Mouse (Mus musculus) CH12.LX (cell line): ENCODE data around the gene Ptpn5. TPM values are rescaled to one million over a fixed set of nuclear protein-coding genes. Genes with fewer than 3 reads are reported as not detected.

ENCODE experiments used
- DNase-seq: peaks from one replicate; pipeline ENCODE4 v3.0.0-alpha.2; 2013; ENCODE audit errors: extremely low read depth
- H3K27ac ChIP-seq: 2 replicates; pipeline ENCODE4 v1.5.1; 2012; ENCODE audit warnings: low read depth, mild to moderate bottlenecking, control low read depth, moderate library complexity; ENCODE audit not compliant: insufficient read depth
- H3K27me3 ChIP-seq: replicated peaks from 2 replicates; pipeline ENCODE3; 2012; ENCODE audit warnings: inconsistent platforms
- H3K36me3 ChIP-seq, 2 experiments: replicated peaks in 1 of 2; 2 replicates each; pipeline versions ENCODE3 to v1.6.1; 2012; ENCODE audit warnings: inconsistent platforms in 1 of 2, low read length in 1 of 2, mild to moderate bottlenecking in 1 of 2, mixed read lengths in 1 of 2, moderate library complexity in 1 of 2; ENCODE audit not compliant: control insufficient read depth in 1 of 2, insufficient read depth in 1 of 2
- H3K4me1 ChIP-seq, 2 experiments: 2 replicates each; pipeline ENCODE4 v1.6.1; 2012; ENCODE audit warnings: inconsistent platforms in 1 of 2, moderate library complexity in 1 of 2; ENCODE audit not compliant: insufficient read depth in 2 of 2, control insufficient read depth in 1 of 2
- H3K4me2 ChIP-seq: 2 replicates; pipeline ENCODE4 v1.6.1; 2012; ENCODE audit warnings: low read depth, mild to moderate bottlenecking, control low read depth; ENCODE audit not compliant: poor library complexity, insufficient read depth, severe bottlenecking
- H3K4me3 ChIP-seq, 3 experiments: fragments of 150-350 bp in 1 of 3; sonication (generic) in 1 of 3; replicated peaks in 1 of 3; 2 replicates each; pipeline versions ENCODE3 to v1.5.1; 2011 to 2012; ENCODE audit warnings: low read depth in 2 of 3, low read length in 2 of 3, mild to moderate bottlenecking in 2 of 3, moderate library complexity in 2 of 3, control low read depth in 1 of 3, improper control_type of control experiment in 1 of 3, inconsistent platforms in 1 of 3, mixed read lengths in 1 of 3; ENCODE audit not compliant: poor library complexity in 1 of 3
- H3K79me2 ChIP-seq: replicated peaks from 2 replicates; pipeline ENCODE4 v1.6.1; 2012; ENCODE audit warnings: mild to moderate bottlenecking, moderate library complexity; ENCODE audit not compliant: control insufficient read depth, poor library complexity, insufficient read depth, severe bottlenecking; ENCODE audit errors: extremely low read depth
- H3K9ac ChIP-seq: 2 replicates; pipeline ENCODE4 v1.6.1; 2012; ENCODE audit warnings: low read depth, mild to moderate bottlenecking, control low read depth, moderate library complexity; ENCODE audit not compliant: insufficient read depth
- H3K9me3 ChIP-seq: replicated peaks from 2 replicates; pipeline ENCODE3; 2012; ENCODE audit warnings: low read length, inconsistent platforms, mixed read lengths
- BHLHE40 ChIP-seq: IDR thresholded peaks from 2 replicates; pipeline ENCODE4 v1.6.1; 2011; ENCODE audit warnings: mild to moderate bottlenecking, low read depth, low read length, improper control_type of control experiment
- CHD1 ChIP-seq: IDR thresholded peaks from 2 replicates; pipeline ENCODE4 v1.6.1; 2012; ENCODE audit warnings: low read depth, low read length, improper control_type of control experiment, inconsistent platforms
- CHD2 ChIP-seq: IDR thresholded peaks from 2 replicates; pipeline ENCODE4 v1.6.1; 2011; ENCODE audit warnings: low read length, improper control_type of control experiment
- CTCF ChIP-seq, 2 experiments: IDR thresholded peaks in 1 of 2; conservative IDR thresholded peaks in 1 of 2; 2 replicates each; pipeline ENCODE4 v1.5.1; 2011 to 2012; ENCODE audit warnings: low read depth in 2 of 2, low read length in 2 of 2, improper control_type of control experiment in 1 of 2, inconsistent platforms in 1 of 2, mild to moderate bottlenecking in 1 of 2, moderate library complexity in 1 of 2
- E2F4 ChIP-seq: IDR thresholded peaks from 2 replicates; pipeline ENCODE4 v1.6.1; 2011; ENCODE audit warnings: low read depth, low read length, improper control_type of control experiment; ENCODE audit not compliant: insufficient replicate concordance
- ETS1 ChIP-seq: conservative IDR thresholded peaks from 2 replicates; pipeline ENCODE4 v1.6.1; 2012; ENCODE audit warnings: low read depth, mild to moderate bottlenecking, inconsistent platforms, low read length, improper control_type of control experiment, moderate library complexity
- MAX ChIP-seq: IDR thresholded peaks from 2 replicates; pipeline ENCODE4 v1.6.1; 2011; ENCODE audit warnings: low read length, improper control_type of control experiment
- MAZ ChIP-seq: IDR thresholded peaks from 2 replicates; pipeline ENCODE4 v1.6.1; 2012; ENCODE audit warnings: low read depth, mild to moderate bottlenecking, inconsistent platforms, low read length, improper control_type of control experiment, moderate library complexity
- MEF2A ChIP-seq: IDR thresholded peaks from 2 replicates; pipeline ENCODE4 v1.6.1; 2014; ENCODE audit warnings: low read depth, mild to moderate bottlenecking, inconsistent platforms, low read length, improper control_type of control experiment, borderline replicate concordance
- NELFE ChIP-seq: IDR thresholded peaks from 2 replicates; pipeline ENCODE4 v1.6.1; 2011; ENCODE audit warnings: low read depth, low read length, improper control_type of control experiment
- NRF1 ChIP-seq: IDR thresholded peaks from 2 replicates; pipeline ENCODE4 v1.6.1; 2014; ENCODE audit warnings: low read depth, mild to moderate bottlenecking, inconsistent platforms, low read length, improper control_type of control experiment, moderate library complexity
- SIN3A ChIP-seq: IDR thresholded peaks from 2 replicates; pipeline ENCODE4 v1.6.1; 2012; ENCODE audit warnings: low read length, improper control_type of control experiment, inconsistent platforms
- TBP ChIP-seq: conservative IDR thresholded peaks from 2 replicates; pipeline ENCODE4 v1.6.1; 2011; ENCODE audit warnings: low read depth, low read length, improper control_type of control experiment
- TCF12 ChIP-seq: IDR thresholded peaks from 2 replicates; pipeline ENCODE4 v1.6.1; 2014; ENCODE audit warnings: low read depth, mild to moderate bottlenecking, inconsistent platforms, low read length, improper control_type of control experiment
- USF1 ChIP-seq: IDR thresholded peaks from 2 replicates; pipeline ENCODE4 v1.6.1; 2014; ENCODE audit warnings: low read depth, mild to moderate bottlenecking, inconsistent platforms, low read length, improper control_type of control experiment
- USF2 ChIP-seq: conservative IDR thresholded peaks from 2 replicates; pipeline ENCODE4 v1.6.1; 2011; ENCODE audit warnings: low read depth, low read length, improper control_type of control experiment
- ZC3H11A ChIP-seq: IDR thresholded peaks from 2 replicates; pipeline ENCODE4 v1.6.1; 2012; ENCODE audit warnings: low read depth, mild to moderate bottlenecking, inconsistent platforms, low read length, improper control_type of control experiment
- ZKSCAN1 ChIP-seq: IDR thresholded peaks from 2 replicates; pipeline ENCODE4 v1.6.1; 2012; ENCODE audit warnings: low read depth, inconsistent platforms, low read length, improper control_type of control experiment, borderline replicate concordance
- dilution Hi-C: fragments of 300-500 bp; cut with MboI; formaldehyde crosslinking; loops from 2 replicates; pipeline ENCODE4 v1.14.3; 2020; ENCODE audit warnings: low sequenced_read_pairs; ENCODE audit not compliant: extremely low pct_unique_long_range_greater_than_20kb, extremely low pct_ligation_motif_present
- in situ Hi-C: fragments of 300-500 bp; cut with MboI; formaldehyde crosslinking; loops from 3 replicates; pipeline ENCODE4 v1.14.3; 2019; ENCODE audit warnings: low sequenced_read_pairs, low pct_ligation_motif_present, low pct_unique_long_range_greater_than_20kb, mixed read lengths
- polyA plus RNA-seq: library from polyadenylated mRNA; unstranded; fragments of >175 nt; gene quantifications from 2 replicates; pipeline ENCODE4 v1.2.1, GENCODE M21; 2012; ENCODE audit warnings: low read depth; ENCODE audit not compliant: insufficient read length
- total RNA-seq, 2 experiments: library from RNA; depleted of rRNA; stranded (reverse); fragments of 300-350 nt in 1 of 2; fragments of >200 nt in 1 of 2; gene quantifications; 2 replicates each; pipeline ENCODE4 v1.2.3; 2012 to 2014

Gene Ptpn5
- total and polyA plus RNA-seq, 3 experiments, result 0.90 to 3.4 (median 1.9) TPM

DNA sequence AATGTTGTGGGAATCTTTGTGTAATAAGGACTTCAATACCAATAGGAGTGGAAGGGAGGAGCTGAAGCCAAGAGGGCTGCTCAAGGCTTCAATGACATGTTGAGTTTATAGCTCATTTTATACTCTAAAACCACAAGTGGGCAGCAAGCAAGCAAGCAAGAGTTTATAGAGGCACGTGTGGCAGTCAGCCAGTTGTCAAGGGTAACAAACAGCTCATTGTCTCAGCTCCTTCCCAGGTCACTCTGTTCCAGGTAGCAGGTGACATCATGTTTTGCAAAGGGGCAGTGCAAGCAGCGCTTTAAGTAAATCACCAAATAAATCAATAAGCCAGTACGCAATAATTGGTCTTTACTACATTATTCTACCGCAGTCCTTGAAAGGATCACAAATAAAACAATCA lies 29.7 kb upstream of the Ptpn5 start:
- dilution Hi-C loops, result no loop called here
- Histone ChIP-seq H3K27ac (no peak overlapping the region), H3K27me3 (peaks cover 67% of the 10 kb centered on the region), H3K36me3 (no peaks in the 10 kb centered on the region), H3K79me2 (no peaks in the 10 kb centered on the region), H3K4me2 (no peak overlapping the region), H3K4me3 (no peak overlapping the region), H3K9me3 (no peaks in the 10 kb centered on the region), H3K9ac (no peak overlapping the region), H3K4me1 (no peaks in the 10 kb centered on the region)
- TF ChIP-seq CHD2 (no peak), TCF12 (no peak), USF2 (no peak), MAZ (no peak), E2F4 (no peak), USF1 (no peak)
- no peak for DNase-seq
- in situ Hi-C loops, result no loop called here

DNA sequence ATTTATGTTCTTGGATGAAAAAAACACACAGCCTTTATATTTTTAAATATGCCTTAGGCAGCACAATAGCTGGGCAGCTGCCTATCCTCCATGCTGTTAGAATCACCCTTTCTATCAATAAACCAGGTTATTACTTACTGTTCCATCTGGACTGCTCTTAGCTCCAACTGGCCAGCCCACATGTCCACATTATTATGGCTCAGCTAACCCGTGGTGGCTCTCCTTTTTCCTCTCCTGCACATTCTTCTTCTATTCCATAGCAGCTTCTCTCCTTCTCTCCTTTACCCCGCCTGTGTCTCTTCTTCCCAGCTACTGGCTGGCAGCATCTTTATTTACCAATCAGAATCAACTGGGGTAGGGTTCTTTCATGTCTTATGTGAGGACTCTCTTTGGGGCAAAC lies 25.0 kb upstream of the Ptpn5 start:
- peaks cover 0 to 8% of the 10 kb centered on the region in 2 experiments; a peak in 2 of 4 replicates for H3K4me1 ChIP-seq
- TF ChIP-seq CHD2 (no peak), NELFE (no peak), MAX (no peak), BHLHE40 (no peak), SIN3A (no peak), TBP (no peak), MEF2A (no peak), CHD1 (no peak), CTCF (conservative IDR thresholded peaks at IDR 0.05 in 1 of 2, IDR thresholded peaks at IDR 0.05 in 1 of 2; ENCODE audit: low read depth in 2 of 2, low read length in 2 of 2) (no peak), ZC3H11A (no peak), E2F4 (no peak), NRF1 (no peak)
- TF ChIP-seq, all 38 proteins: peak for 0
- Histone ChIP-seq H3K27me3 (peaks cover 27% of the 10 kb centered on the region), H3K9me3 (peaks cover 2% of the 10 kb centered on the region), H3K9ac (no peak overlapping the region), H3K4me3 (no peak overlapping the region), H3K36me3 (no peaks in the 10 kb centered on the region), H3K27ac (no peak overlapping the region), H3K79me2 (no peaks in the 10 kb centered on the region), H3K4me2 (no peak overlapping the region)
- in situ Hi-C loops (no loop called here), dilution Hi-C loops (no loop called here)
- no peak for DNase-seq

GRCm38 (mm10) chr7:47157743-47158142 lies 24.3 kb upstream of the Ptpn5 start:
- H3K9me3 ChIP-seq, result peaks cover 2% of the 10 kb centered on the region
- H3K4me1 ChIP-seq, result peaks cover 0 to 8% of the 10 kb centered on the region in 2 experiments; a peak in 2 of 4 replicates
- in situ Hi-C loops, result no loop called here
- TF ChIP-seq ZKSCAN1, result no peak
- TF ChIP-seq ETS1, result no peak
- TF ChIP-seq, all 38 proteins: peak for 0
- DNase-seq, result no peak
- H3K79me2 ChIP-seq, result no peaks in the 10 kb centered on the region
- no peak overlapping the region for H3K9ac ChIP-seq
- peaks cover 23% of the 10 kb centered on the region for H3K27me3 ChIP-seq
- dilution Hi-C loops, result no loop called here
- H3K36me3 ChIP-seq, result no peaks in the 10 kb centered on the region
- H3K4me3 ChIP-seq, result no peak overlapping the region
- no peak overlapping the region for H3K27ac ChIP-seq
- H3K4me2 ChIP-seq, result no peak overlapping the region
